Mouse (Mus musculus): ENCODE data around the gene Iqsec1. TPM values are rescaled to one million over a fixed set of nuclear protein-coding genes. Genes with fewer than 3 reads are reported as not detected.

Gene Iqsec1
- polyA plus RNA-seq, 1 experiment from 2014 or later = 16.3 TPM

DNA sequence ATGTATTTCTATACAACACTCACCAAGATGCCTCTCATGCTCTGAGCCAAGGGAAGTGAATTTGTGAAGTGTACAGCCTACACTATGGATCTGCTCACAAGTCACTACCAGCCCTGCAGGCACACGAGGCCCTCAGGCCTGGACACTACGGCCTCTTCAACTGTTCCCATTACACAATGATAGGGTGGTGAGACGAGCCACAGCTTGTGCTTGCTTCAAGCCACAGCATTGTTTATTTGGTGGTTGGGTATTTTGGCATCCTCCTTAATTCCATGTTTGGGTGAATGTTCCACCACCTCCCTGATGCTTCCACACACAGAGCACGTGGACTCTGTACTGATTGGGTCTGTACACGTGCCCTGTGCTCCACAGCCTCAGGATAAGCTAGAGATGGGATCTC is 216.4 kb downstream of the Iqsec1 start:
- 84% methylated on average over 5 of the region's 5 CpGs for WGBS
- Histone ChIP-seq H3K9ac (replicated peaks) (no peak overlapping the region), H3K4me1 (no peaks in the 10 kb centered on the region), H3K9me3 (no peaks in the 10 kb centered on the region), H3K36me3 (peaks cover 21% of the 10 kb centered on the region), H3K27me3 (no peaks in the 10 kb centered on the region), H3K4me2 (replicated peaks) (no peak overlapping the region), H3K27ac (replicated peaks) (no peak overlapping the region), H3K4me3 (no peak overlapping the region)
- ATAC-seq (ENCODE audit: low FRiP score, low read depth) = no peak

DNA sequence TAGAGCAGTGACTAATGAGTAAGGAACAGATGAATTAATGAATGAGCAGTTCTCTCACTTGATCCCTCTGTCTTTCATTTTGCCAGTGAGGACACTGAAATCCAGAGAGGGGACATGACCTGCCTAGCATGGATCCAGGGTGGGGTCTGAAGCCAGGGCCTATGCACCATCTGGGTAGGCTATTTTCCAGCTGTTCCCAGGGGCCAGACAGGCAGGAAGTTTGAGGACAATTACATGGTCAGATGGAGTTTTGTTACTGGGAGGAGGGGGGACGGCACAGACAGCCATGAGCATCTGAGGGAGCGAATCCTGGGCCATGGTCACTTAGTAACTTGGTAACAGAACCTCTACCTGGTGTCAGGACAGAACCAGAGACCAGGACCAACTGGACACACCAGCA is 220.0 kb downstream of the Iqsec1 start:
- Histone ChIP-seq H3K4me3 (no peak overlapping the region), H3K4me1 (peaks cover 16% of the 10 kb centered on the region), H3K9me3 (no peaks in the 10 kb centered on the region), H3K27me3 (0 out of 2 replicates have a peak, but pooled peaks cover 4% of the 10 kb centered on the region), H3K4me2 (replicated peaks) (no peak overlapping the region), H3K27ac (replicated peaks) (no peak overlapping the region), H3K9ac (replicated peaks) (no peak overlapping the region), H3K36me3 (peaks cover 9% of the 10 kb centered on the region; the same call in 1 of the 2 replicates)
- 70% methylated on average over 2 of the region's 2 CpGs for WGBS
- ATAC-seq (ENCODE audit: low FRiP score, low read depth) = no peak

DNA sequence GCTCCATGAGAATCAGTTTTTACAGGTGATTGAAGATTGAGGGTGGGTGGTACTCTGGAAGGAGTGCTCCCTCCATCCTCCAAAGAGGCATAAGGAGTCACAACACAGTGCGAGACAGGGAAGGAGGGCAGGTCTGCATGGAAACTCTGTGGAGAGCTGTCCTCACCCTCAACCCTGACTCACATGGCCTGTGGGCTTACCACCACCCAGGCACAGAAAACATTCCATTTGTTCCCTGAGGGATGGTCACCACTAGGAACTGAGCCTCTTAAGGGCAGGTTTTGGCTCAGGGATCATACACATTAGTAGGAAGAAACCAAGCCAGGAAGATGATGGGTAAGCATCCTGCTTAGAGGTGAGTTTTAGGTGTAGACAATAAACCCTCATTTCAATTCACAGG is 220.6 kb downstream of the Iqsec1 start:
- ATAC-seq (ENCODE audit: low FRiP score, low read depth) = no peak
- H3K9me3 ChIP-seq = no peaks in the 10 kb centered on the region
- no peak overlapping the region for H3K4me2 ChIP-seq (replicated peaks)
- H3K27ac ChIP-seq (replicated peaks) = no peak overlapping the region
- 0 out of 2 replicates have a peak, but pooled peaks cover 8% of the 10 kb centered on the region for H3K27me3 ChIP-seq
- WGBS = 95% methylated on average over 1 of the region's 1 CpGs
- peaks cover 18% of the 10 kb centered on the region for H3K4me1 ChIP-seq
- peaks cover 13% of the 10 kb centered on the region; the same call in 1 of the 2 replicates for H3K36me3 ChIP-seq
- H3K4me3 ChIP-seq = no peak overlapping the region
- H3K9ac ChIP-seq (replicated peaks) = no peak overlapping the region

DNA sequence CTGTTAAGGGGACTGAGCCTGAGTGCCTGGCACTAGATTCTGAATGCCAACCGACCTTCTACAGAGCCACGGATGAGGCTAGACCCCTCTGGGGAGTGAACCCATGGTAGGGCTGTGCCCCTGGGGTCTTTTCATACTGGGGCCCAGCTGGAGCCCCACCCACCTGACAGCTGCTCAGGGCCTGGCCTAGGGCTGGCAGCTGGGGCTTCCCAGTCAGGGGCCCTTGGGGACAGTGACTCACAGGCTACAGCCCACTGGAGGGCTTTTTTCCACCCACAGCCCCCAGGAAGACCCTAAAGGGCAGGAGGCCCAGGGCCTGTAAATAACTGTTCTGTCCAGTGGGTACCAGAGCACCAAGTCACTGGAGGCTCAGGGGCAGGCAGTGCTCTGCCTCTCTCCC is 223.7 kb downstream of the Iqsec1 start:
- WGBS = 32% methylated on average over 2 of the region's 2 CpGs
- 0 out of 2 replicates have a peak, but pooled peaks cover 8% of the 10 kb centered on the region for H3K27me3 ChIP-seq
- H3K9ac ChIP-seq (replicated peaks) = no peak overlapping the region
- peak; percentile 55; the same call in 1 of the 2 replicates for ATAC-seq (ENCODE audit: low FRiP score, low read depth)
- peak overlapping the region; percentile 67 for H3K27ac ChIP-seq (replicated peaks)
- H3K9me3 ChIP-seq = no peaks in the 10 kb centered on the region
- no peak overlapping the region for H3K4me3 ChIP-seq
- H3K4me2 ChIP-seq (replicated peaks) = 0 out of 2 replicates have a peak overlapping the region, but pooled peaks have one; percentile 7
- peaks cover 18% of the 10 kb centered on the region; the same call in 1 of the 2 replicates for H3K36me3 ChIP-seq
- H3K4me1 ChIP-seq = peaks cover 27% of the 10 kb centered on the region

DNA sequence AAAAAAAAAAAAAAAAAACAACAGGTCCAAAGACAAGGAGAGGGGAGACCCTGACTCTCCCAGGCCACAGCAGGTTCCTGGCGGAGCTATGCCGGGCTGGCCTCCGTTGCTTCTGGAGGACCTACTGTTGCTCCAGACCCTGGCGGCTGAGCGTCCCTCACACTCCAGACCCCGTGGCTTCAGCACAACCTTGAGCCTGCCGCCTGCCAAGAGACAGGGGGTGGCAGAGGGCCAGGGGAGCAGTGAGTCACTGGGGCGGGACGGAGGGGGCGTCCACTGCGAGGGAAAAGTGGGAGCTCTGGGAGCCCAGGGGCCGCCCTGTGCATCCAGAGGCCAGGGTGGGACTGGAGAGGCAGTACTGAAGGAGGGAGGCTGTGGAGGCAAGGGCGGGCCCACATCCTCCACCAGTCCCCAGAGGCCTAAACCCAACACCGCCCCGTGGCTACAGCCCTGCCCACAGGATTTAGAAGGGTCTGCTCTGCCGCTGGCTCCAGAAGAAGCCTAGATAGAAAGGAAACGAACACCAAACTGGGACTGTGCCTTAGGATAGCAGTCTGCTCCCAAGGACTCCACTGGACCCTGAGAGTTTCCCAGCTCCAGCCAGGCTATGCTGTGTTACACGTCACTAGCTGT is 224.4 kb downstream of the Iqsec1 start:
- Histone ChIP-seq H3K4me2 (replicated peaks) (no peak overlapping the region), H3K9me3 (no peaks in the 10 kb centered on the region), H3K4me1 (peaks cover 34% of the 10 kb centered on the region), H3K4me3 (no peak overlapping the region), H3K27ac (replicated peaks) (peak overlapping the region; percentile 67), H3K9ac (replicated peaks) (no peak overlapping the region), H3K36me3 (peaks cover 18% of the 10 kb centered on the region; the same call in 1 of the 2 replicates), H3K27me3 (0 out of 2 replicates have a peak, but pooled peaks cover 8% of the 10 kb centered on the region)
- WGBS = 41% methylated on average over 18 of the region's 18 CpGs
- ATAC-seq (ENCODE audit: low FRiP score, low read depth) = peak; percentile 45

DNA sequence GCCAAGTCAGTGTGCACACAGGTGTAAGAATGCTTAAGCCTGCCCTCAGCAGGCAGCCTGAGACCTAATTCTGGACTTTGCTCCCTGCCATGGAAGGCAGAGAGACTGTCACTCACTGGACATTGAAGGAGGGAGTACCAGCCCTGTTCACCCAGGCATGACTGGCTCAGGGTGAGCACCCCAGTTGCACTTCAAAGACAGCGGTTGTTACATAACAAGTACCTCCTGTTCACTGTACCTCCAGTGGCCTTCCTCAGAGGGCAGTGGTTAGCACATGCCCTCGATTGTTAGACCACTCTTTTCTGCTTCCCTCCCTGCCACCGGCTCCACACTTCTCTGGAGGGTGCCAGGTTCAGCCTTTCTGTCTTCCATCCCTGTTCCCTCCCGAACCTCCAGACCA is 225.2 kb downstream of the Iqsec1 start:
- ATAC-seq (ENCODE audit: low FRiP score, low read depth) = no peak
- H3K4me1 ChIP-seq = peaks cover 39% of the 10 kb centered on the region
- H3K36me3 ChIP-seq = peaks cover 11% of the 10 kb centered on the region; the same call in 1 of the 2 replicates
- 0 out of 2 replicates have a peak, but pooled peaks cover 8% of the 10 kb centered on the region for H3K27me3 ChIP-seq
- no peak overlapping the region for H3K4me2 ChIP-seq (replicated peaks)
- H3K9ac ChIP-seq (replicated peaks) = no peak overlapping the region
- no peak overlapping the region for H3K27ac ChIP-seq (replicated peaks)
- whole genome bisulfite sequencing = 66% methylated on average over 4 of the region's 4 CpGs
- no peak overlapping the region for H3K4me3 ChIP-seq
- H3K9me3 ChIP-seq = no peaks in the 10 kb centered on the region

DNA sequence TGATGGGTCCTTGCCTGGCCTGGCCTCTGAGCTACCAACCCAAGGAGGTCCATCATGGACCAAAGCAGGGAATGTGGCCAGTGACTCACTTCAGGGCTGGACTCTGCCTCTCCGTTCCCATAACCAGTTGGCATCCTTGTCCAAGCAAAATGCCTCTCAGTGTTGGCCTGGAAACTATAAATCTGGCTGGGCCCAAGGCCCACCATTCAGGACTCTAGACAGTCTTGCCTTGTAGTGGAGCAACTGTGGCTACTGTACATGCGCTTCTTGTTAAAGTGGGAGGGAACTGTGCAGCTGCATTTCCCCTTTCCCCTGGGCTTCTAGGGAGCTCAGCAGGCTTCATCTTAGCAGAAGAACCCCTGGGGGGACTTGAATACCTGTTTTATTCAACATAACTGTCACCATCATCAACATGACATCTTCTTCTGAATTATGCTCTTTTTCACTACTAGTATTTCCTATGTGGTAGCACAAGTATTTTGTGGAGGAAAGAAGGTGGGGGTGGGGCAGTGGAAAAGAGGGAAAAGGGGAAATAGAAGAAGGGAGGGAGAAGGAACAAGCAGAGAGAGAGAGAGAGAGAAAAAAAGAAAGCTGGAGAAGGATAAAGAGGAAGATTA is 226.3 kb downstream of the Iqsec1 start:
- Histone ChIP-seq H3K36me3 (0 out of 2 replicates have a peak, but pooled peaks cover 8% of the 10 kb centered on the region), H3K4me1 (peaks cover 42% of the 10 kb centered on the region), H3K4me2 (replicated peaks) (no peak overlapping the region), H3K9me3 (no peaks in the 10 kb centered on the region), H3K27me3 (0 out of 2 replicates have a peak, but pooled peaks cover 8% of the 10 kb centered on the region), H3K9ac (replicated peaks) (no peak overlapping the region), H3K27ac (replicated peaks) (no peak overlapping the region), H3K4me3 (no peak overlapping the region)
- 88% methylated on average over 2 of the region's 2 CpGs for WGBS
- ATAC-seq (ENCODE audit: low FRiP score, low read depth) = no peak

DNA sequence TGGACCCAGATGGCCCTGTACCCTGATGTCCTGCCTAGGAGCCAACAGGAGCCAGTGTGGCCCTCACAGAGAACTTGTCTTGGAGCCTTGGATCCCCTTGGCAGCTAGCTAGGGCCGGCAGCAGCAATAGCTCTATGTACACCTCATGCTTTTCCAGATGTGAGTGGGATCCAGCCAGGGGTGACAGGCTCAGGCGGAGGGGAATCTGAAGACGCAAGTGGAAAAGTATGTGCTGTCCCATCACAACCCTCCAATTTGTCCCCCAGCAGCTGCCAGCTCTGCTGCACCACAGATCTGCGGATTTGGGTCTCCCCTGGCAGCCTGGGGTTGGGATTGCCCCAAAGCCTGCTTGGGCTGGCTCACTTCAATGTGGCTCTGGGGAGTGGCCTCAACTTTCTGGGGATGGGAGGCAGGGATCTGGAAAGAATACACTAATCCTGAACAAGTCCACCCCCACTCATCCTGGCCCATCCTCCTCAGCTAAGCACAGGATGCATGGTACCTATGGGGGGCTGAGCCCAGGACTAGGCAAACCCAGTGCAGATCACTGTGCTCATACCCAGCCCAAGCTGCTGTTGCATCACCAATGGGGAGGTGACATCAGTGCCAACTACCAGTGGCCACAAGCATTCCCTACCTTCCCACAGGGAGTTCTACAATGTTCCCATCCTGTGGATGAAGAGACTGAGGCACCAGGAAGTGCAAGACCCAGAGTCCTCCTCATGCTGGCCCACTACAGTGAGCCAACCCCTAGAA is 227.0 kb downstream of the Iqsec1 start:
- Histone ChIP-seq H3K36me3 (0 out of 2 replicates have a peak, but pooled peaks cover 8% of the 10 kb centered on the region), H3K27me3 (0 out of 2 replicates have a peak, but pooled peaks cover 8% of the 10 kb centered on the region), H3K9me3 (no peaks in the 10 kb centered on the region), H3K4me1 (peaks cover 42% of the 10 kb centered on the region), H3K9ac (replicated peaks) (no peak overlapping the region), H3K4me2 (replicated peaks) (no peak overlapping the region), H3K27ac (replicated peaks) (no peak overlapping the region), H3K4me3 (no peak overlapping the region)
- ATAC-seq (ENCODE audit: low FRiP score, low read depth) = no peak
- WGBS = 88% methylated on average over 4 of the region's 4 CpGs

DNA sequence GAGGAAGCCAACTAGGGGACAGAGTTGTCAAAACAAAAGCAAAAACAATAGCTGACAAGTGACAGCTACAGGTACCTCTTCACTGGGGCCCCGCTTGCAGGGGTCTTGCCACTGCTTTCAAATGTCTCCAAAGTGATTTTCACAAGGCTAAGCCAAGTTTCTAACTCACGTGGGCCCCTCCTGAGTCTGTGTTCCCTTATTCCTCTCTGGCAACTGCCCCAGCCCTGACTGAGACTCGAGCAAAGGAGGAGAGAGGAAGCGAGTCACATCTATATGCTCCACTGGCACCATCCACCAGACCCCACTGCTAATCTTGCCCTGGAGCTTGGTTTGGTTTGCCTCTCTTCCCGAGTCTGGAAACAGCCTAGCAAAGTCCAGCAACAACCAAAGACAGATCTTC is 227.6 kb downstream of the Iqsec1 start:
- H3K9me3 ChIP-seq = no peaks in the 10 kb centered on the region
- WGBS = 74% methylated on average over 5 of the region's 5 CpGs
- peaks cover 42% of the 10 kb centered on the region for H3K4me1 ChIP-seq
- H3K4me2 ChIP-seq (replicated peaks) = no peak overlapping the region
- H3K36me3 ChIP-seq = 0 out of 2 replicates have a peak, but pooled peaks cover 8% of the 10 kb centered on the region
- ATAC-seq (ENCODE audit: low FRiP score, low read depth) = no peak
- no peak overlapping the region for H3K9ac ChIP-seq (replicated peaks)
- no peak overlapping the region for H3K27ac ChIP-seq (replicated peaks)
- H3K27me3 ChIP-seq = 0 out of 2 replicates have a peak, but pooled peaks cover 8% of the 10 kb centered on the region
- no peak overlapping the region for H3K4me3 ChIP-seq

DNA sequence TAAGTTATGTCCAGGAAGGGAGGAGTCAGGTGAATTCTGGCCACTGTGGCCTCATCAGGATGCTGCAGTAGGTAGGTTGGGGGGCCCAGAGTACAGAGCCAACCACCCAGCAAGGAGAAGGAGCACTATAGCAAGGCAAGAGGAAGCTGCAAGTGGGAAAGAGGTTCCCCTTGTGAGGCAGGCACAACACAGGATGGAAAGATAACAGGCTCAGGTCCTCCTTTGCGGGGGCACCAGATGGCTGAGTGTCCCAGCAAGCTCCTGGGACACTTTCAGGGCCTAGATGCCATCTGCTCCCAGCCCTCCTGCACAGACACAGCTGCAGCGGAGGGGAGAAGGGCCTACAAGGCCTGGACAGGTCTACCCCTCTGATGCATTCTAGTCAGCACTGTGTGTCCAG is 228.7 kb downstream of the Iqsec1 start:
- 0 out of 2 replicates have a peak, but pooled peaks cover 6% of the 10 kb centered on the region for H3K27me3 ChIP-seq
- peaks cover 37% of the 10 kb centered on the region for H3K4me1 ChIP-seq
- 0 out of 2 replicates have a peak, but pooled peaks cover 8% of the 10 kb centered on the region for H3K36me3 ChIP-seq
- WGBS = 78% methylated on average over 2 of the region's 2 CpGs
- no peak overlapping the region for H3K4me2 ChIP-seq (replicated peaks)
- no peak overlapping the region for H3K4me3 ChIP-seq
- no peaks in the 10 kb centered on the region for H3K9me3 ChIP-seq
- no peak overlapping the region for H3K9ac ChIP-seq (replicated peaks)
- H3K27ac ChIP-seq (replicated peaks) = peak overlapping the region; percentile 66
- peak; percentile 58; the same call in 1 of the 2 replicates for ATAC-seq (ENCODE audit: low FRiP score, low read depth)

DNA sequence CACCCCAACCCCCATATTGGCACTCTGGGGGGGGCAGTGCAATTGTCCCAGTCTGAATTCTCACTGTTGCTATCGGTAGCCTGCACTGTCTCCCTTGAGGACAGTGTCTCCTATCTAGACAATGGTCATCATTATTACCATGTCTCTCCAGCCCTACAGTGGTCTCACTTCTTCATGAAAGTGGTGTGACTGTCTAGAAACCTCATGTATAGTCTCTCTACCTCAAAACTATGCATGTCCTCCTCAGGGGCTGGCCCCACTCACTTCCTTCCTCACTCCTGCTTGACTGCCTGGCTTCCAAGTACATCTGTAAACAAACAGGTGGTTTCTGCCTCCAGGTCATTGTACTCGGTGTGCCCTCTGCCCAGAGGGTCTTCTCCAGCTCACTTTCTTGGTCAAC is 230.3 kb downstream of the Iqsec1 start:
- no peak for ATAC-seq (ENCODE audit: low FRiP score, low read depth)
- Histone ChIP-seq H3K4me3 (no peak overlapping the region), H3K27ac (replicated peaks) (no peak overlapping the region), H3K9ac (replicated peaks) (no peak overlapping the region), H3K4me2 (replicated peaks) (no peak overlapping the region), H3K9me3 (no peaks in the 10 kb centered on the region), H3K27me3 (0 out of 2 replicates have a peak, but pooled peaks cover under 1% of the 10 kb centered on the region), H3K4me1 (peaks cover 24% of the 10 kb centered on the region), H3K36me3 (0 out of 2 replicates have a peak, but pooled peaks cover 4% of the 10 kb centered on the region)
- WGBS = 90% methylated on average over 2 of the region's 2 CpGs
